Mouse (Mus musculus) myocyte (in vitro differentiated cells): ENCODE measurements around the gene Oas1g.

Source experiments
- CEBPB ChIP-seq: IDR thresholded peaks from 2 replicates; pipeline ENCODE4 v1.6.1; 2011; ENCODE audit warnings: mild to moderate bottlenecking, moderate library complexity; ENCODE audit not compliant: poor library complexity, insufficient read depth, severe bottlenecking
- E2F4 ChIP-seq: IDR thresholded peaks from one replicate; pipeline ENCODE4 v1.6.1; 2011; ENCODE audit warnings: mild to moderate bottlenecking, control low read depth, moderate library complexity; ENCODE audit not compliant: insufficient read depth
- MAX ChIP-seq: IDR thresholded peaks from one replicate; pipeline ENCODE4 v1.6.1; 2011; ENCODE audit warnings: low read depth, mild to moderate bottlenecking, control low read depth
- POLR2A ChIP-seq: IDR thresholded peaks from one replicate; pipeline ENCODE4 v1.6.1; 2011; ENCODE audit warnings: low read depth, mild to moderate bottlenecking, control low read depth, moderate library complexity; ENCODE audit not compliant: insufficient read length
- TCF12 ChIP-seq: IDR thresholded peaks from one replicate; pipeline ENCODE4 v1.6.1; 2011; ENCODE audit warnings: mild to moderate bottlenecking, control low read depth; ENCODE audit not compliant: poor library complexity, insufficient read depth, severe bottlenecking

- TF ChIP-seq POLR2A (no peak), TCF12 (no peak), CEBPB (no peak), E2F4 (no peak), MAX (no peak)
Observed at GRCm38 (mm10) chr5:120865336-120865860, 22.0 kb downstream of the Oas1g start.
